Mouse (Mus musculus) midbrain, embryonic 16.5 days (tissue): Measurements from ENCODE around the gene Git1. TPM values are rescaled to one million over a fixed set of nuclear protein-coding genes. Genes with fewer than 3 reads are reported as not detected.
A peak's percentile ranks its signal among the peaks of the same experiment; 100 is the strongest.

Source experiments
- ATAC-seq: fragments of 200-750 bp; cut with Nextera tagmentation; 2 replicates; pipeline ENCODE4 v1.8.0; 2017; ENCODE audit warnings: moderate TSS enrichment
- H3K27ac ChIP-seq: fragments of 300-500 bp; sonication (generic); 2 replicates; pipeline ENCODE4 v1.5.1; 2014; ENCODE audit warnings: mild to moderate bottlenecking, low read length, mixed read lengths
- H3K27me3 ChIP-seq: fragments of 300-500 bp; sonication (generic); 2 replicates; pipeline ENCODE4 v1.6.1; 2014; ENCODE audit warnings: low read depth, low read length, mixed read lengths; ENCODE audit not compliant: control insufficient read depth, insufficient read depth
- H3K36me3 ChIP-seq: fragments of 300-500 bp; sonication (generic); 2 replicates; pipeline ENCODE4 v1.6.1; 2014; ENCODE audit warnings: mild to moderate bottlenecking, low read length, moderate library complexity, mixed read lengths; ENCODE audit not compliant: control insufficient read depth, insufficient read depth
- H3K4me1 ChIP-seq: fragments of 300-500 bp; sonication (generic); 2 replicates; pipeline ENCODE4 v1.6.1; 2014; ENCODE audit warnings: mild to moderate bottlenecking, low read length, mixed read lengths; ENCODE audit not compliant: control insufficient read depth, insufficient read depth
- H3K4me2 ChIP-seq: fragments of 300-500 bp; sonication (generic); 2 replicates; pipeline ENCODE4 v1.6.1; 2014; ENCODE audit warnings: mild to moderate bottlenecking, low read length, mixed read lengths
- H3K4me3 ChIP-seq: fragments of 300-500 bp; sonication (generic); 2 replicates; pipeline ENCODE4 v1.5.1; 2014; ENCODE audit warnings: low read depth, mild to moderate bottlenecking, low read length, moderate library complexity, mixed read lengths
- H3K9ac ChIP-seq: fragments of 300-500 bp; sonication (generic); 2 replicates; pipeline ENCODE4 v1.6.1; 2014; ENCODE audit warnings: low read depth, low read length, mixed read lengths
- H3K9me3 ChIP-seq: fragments of 300-500 bp; sonication (generic); replicated peaks from 2 replicates; pipeline ENCODE4 v1.6.1; 2014; ENCODE audit warnings: mild to moderate bottlenecking, low read length, mixed read lengths; ENCODE audit not compliant: control insufficient read depth, poor library complexity, severe bottlenecking
- WGBS: fragments of 180-500 bp; shearing (Covaris S2); extraction: QIAGEN DNeasy Blood & Tissue Kit; methylation state at CpG from one replicate; pipeline ENCODE4 v1.1.7; 2014; 5-methylcytosine and 5-hydroxymethylcytosine counted together
- polyA plus RNA-seq: library from polyadenylated mRNA; unstranded; fragments of >200 nt; fragmentation: Nextera tagmentation; extraction: Ambion mirVana; gene quantifications from 2 replicates; pipeline ENCODE4 v1.2.1, GENCODE M21; 2015

Gene Git1
- polyA plus RNA-seq, 1 experiment from 2014 or later = 15.9 TPM

- H3K27me3 ChIP-seq = peaks cover 41% of the 10 kb centered on the region
- WGBS = 1% methylated on average over 68 of the region's 73 CpGs
Measured at GRCm38 (mm10) chr11:77462283-77463100, 30.9 kb upstream of the Git1 start, which contains the start of gene Coro6. Gene Coro6 (plus strand): TSS chr11:77462411.

DNA sequence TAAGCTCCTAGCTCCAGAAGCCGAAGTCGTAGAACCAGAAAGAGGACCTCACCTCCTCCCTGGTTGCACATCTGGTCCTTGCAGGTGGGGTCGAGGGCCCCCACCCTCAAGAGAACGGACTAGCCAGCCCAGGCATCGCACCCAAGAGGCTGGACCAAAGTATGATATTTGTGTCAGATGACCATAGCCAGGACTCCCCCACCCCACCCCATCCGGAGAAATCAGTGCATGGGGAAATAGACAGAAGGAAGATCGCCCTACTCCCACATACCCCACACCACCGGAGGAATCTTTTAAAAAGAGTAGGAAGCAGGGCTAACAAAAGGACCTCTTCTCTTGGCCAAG lies 30.3 kb upstream of the Git1 start:
- Histone ChIP-seq H3K36me3 (no peaks in the 10 kb centered on the region), H3K9me3 (no peaks in the 10 kb centered on the region), H3K27me3 (peaks cover 44% of the 10 kb centered on the region), H3K27ac (no peak overlapping the region), H3K4me1 (peaks cover 10% of the 10 kb centered on the region), H3K4me3 (peak overlapping the region; percentile 51), H3K4me2 (peak overlapping the region; percentile 70), H3K9ac (peak overlapping the region; percentile 56)
- WGBS = 49% methylated on average over 8 of the region's 8 CpGs
- ATAC-seq = no peak

More at GRCm38 (mm10) chr11:77462283-77463100, 30.9 kb upstream of the Git1 start, which contains the start of gene Coro6:
- H3K9ac ChIP-seq = peak within 1 kb of the TSS; percentile 56
- no peak within 1 kb of the TSS for H3K27ac ChIP-seq
- H3K4me1 ChIP-seq = peaks cover 8% of the 10 kb centered on the region
- ATAC-seq = peak; percentile 50; the same call in 1 of the 2 replicates
- H3K9me3 ChIP-seq = no peaks in the 10 kb centered on the region
- peak within 1 kb of the TSS; percentile 51 for H3K4me3 ChIP-seq
- H3K4me2 ChIP-seq = peak within 1 kb of the TSS; percentile 70
- H3K36me3 ChIP-seq = no peaks in the 10 kb centered on the region

- 71% methylated on average over 10 of the region's 10 CpGs for WGBS
- peaks cover 10% of the 10 kb centered on the region for H3K4me1 ChIP-seq
Measured at GRCm38 (mm10) chr11:77463786-77464185, 29.6 kb upstream of the Git1 start.

DNA sequence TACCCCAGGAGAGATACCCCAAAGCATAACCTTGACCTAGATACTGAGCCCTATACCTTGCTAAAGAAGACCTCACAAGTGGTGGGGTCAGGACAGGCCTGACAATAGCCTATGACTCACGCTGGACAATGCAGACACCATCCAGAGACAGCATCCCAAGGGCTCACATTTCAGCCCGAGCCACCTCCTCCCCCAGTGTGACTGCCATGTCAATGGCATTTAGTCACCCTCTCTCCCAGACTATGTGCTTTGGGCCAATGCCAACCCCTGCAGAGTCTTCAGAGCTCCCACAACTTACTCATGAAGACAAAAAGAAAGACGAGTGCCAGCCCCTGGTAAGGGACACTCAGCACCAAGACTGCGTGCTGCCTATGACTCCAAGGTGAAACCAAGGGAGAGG lies 28.7 kb upstream of the Git1 start:
- 41% methylated on average over 4 of the region's 4 CpGs for WGBS
- Histone ChIP-seq H3K4me1 (peaks cover 10% of the 10 kb centered on the region), H3K27me3 (peaks cover 44% of the 10 kb centered on the region), H3K4me3 (no peak overlapping the region), H3K36me3 (0 out of 2 replicates have a peak, but pooled peaks cover 3% of the 10 kb centered on the region), H3K27ac (no peak overlapping the region), H3K9ac (no peak overlapping the region), H3K4me2 (no peak overlapping the region), H3K9me3 (no peaks in the 10 kb centered on the region)
- ATAC-seq = no peak

More at GRCm38 (mm10) chr11:77463786-77464185, 29.6 kb upstream of the Git1 start:
- Histone ChIP-seq H3K36me3 (no peaks in the 10 kb centered on the region), H3K4me2 (no peak overlapping the region), H3K27me3 (peaks cover 44% of the 10 kb centered on the region), H3K27ac (no peak overlapping the region), H3K4me3 (no peak overlapping the region), H3K9me3 (no peaks in the 10 kb centered on the region), H3K9ac (no peak overlapping the region)
- ATAC-seq = no peak

DNA sequence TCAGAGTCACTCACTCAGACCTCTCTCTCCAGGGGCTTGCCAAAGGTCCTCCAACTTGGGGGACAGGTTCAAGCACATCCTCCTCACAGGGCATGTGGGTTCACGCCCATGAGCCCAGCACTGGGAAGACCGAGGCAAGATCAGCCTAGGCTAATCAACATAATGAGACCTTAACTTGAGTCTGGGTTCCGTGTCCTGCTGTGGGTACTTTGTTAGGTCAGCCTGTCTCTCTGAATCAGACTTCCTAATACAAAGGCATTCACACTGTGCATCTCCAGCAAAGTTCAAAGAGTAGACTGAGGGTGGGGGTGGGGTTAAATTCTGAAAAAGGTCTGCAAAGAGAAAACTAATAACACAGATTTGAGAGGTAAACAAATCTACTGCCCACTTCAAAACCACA lies 28.3 kb upstream of the Git1 start:
- Histone ChIP-seq H3K4me2 (no peak overlapping the region), H3K4me3 (no peak overlapping the region), H3K9me3 (no peaks in the 10 kb centered on the region), H3K27ac (no peak overlapping the region), H3K36me3 (0 out of 2 replicates have a peak, but pooled peaks cover 3% of the 10 kb centered on the region), H3K27me3 (peaks cover 44% of the 10 kb centered on the region), H3K9ac (no peak overlapping the region), H3K4me1 (peaks cover 10% of the 10 kb centered on the region)
- no peak for ATAC-seq
- 56% methylated on average over 3 of the region's 3 CpGs for WGBS

DNA sequence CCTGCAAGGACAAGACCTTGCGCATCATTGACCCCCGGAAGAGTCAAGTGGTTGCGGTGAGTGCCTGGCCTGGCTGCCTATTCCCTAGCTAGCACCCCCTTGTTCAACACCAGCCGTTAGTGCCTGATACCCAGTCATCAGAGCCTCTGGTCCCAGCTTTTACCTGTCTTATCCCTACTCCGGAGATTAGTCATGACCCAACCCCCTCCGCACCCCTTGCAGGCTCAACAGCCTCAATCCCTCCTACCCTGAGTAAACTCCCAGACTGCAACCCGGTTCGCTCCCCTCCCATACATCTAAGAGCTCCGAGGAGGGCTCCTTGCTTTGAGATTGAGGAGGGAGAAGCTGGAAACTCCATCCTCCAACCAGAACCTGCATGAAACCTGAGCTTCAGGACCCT lies 26.8 kb upstream of the Git1 start:
- Histone ChIP-seq H3K4me1 (peaks cover 10% of the 10 kb centered on the region), H3K36me3 (peaks cover 12% of the 10 kb centered on the region), H3K9ac (no peak overlapping the region), H3K9me3 (no peaks in the 10 kb centered on the region), H3K4me2 (no peak overlapping the region), H3K27ac (no peak overlapping the region), H3K4me3 (no peak overlapping the region), H3K27me3 (peaks cover 36% of the 10 kb centered on the region)
- ATAC-seq = no peak
- 38% methylated on average over 9 of the region's 9 CpGs for WGBS

- no peak for ATAC-seq
- H3K4me2 ChIP-seq = no peak overlapping the region
- H3K27me3 ChIP-seq = peaks cover 31% of the 10 kb centered on the region
- H3K9ac ChIP-seq = no peak overlapping the region
- no peak overlapping the region for H3K27ac ChIP-seq
- no peak overlapping the region for H3K4me3 ChIP-seq
- no peaks in the 10 kb centered on the region for H3K9me3 ChIP-seq
- 4% methylated on average over 14 of the region's 25 CpGs for WGBS
- peaks cover 16% of the 10 kb centered on the region for H3K36me3 ChIP-seq
- H3K4me1 ChIP-seq = peaks cover 6% of the 10 kb centered on the region
Measured at GRCm38 (mm10) chr11:77467157-77467556, 26.2 kb upstream of the Git1 start.

- H3K4me3 ChIP-seq = no peak overlapping the region
- 0 out of 2 replicates have a peak overlapping the region, but pooled peaks have one; percentile 7 for H3K4me2 ChIP-seq
- no peak for ATAC-seq
- 16% methylated on average over 20 of the region's 20 CpGs for WGBS
- peaks cover 21% of the 10 kb centered on the region for H3K36me3 ChIP-seq
- H3K27ac ChIP-seq = no peak overlapping the region
- no peak overlapping the region for H3K9ac ChIP-seq
- no peaks in the 10 kb centered on the region for H3K9me3 ChIP-seq
- H3K27me3 ChIP-seq = peaks cover 31% of the 10 kb centered on the region
- H3K4me1 ChIP-seq = peaks cover 4% of the 10 kb centered on the region; the same call in 1 of the 2 replicates
Measured at GRCm38 (mm10) chr11:77467784-77468183, 25.6 kb upstream of the Git1 start.

- H3K9me3 ChIP-seq = no peaks in the 10 kb centered on the region
- peaks cover 31% of the 10 kb centered on the region for H3K27me3 ChIP-seq
- H3K4me2 ChIP-seq = no peak overlapping the region
- no peak overlapping the region for H3K27ac ChIP-seq
- no peak overlapping the region for H3K9ac ChIP-seq
- ATAC-seq = no peak
- 82% methylated on average over 9 of the region's 9 CpGs for WGBS
- H3K4me1 ChIP-seq = 0 out of 2 replicates have a peak, but pooled peaks cover 3% of the 10 kb centered on the region
- no peak overlapping the region for H3K4me3 ChIP-seq
- peaks cover 22% of the 10 kb centered on the region for H3K36me3 ChIP-seq
Measured at GRCm38 (mm10) chr11:77468397-77468796, 25.0 kb upstream of the Git1 start.
